In the genomic region with DNA sequence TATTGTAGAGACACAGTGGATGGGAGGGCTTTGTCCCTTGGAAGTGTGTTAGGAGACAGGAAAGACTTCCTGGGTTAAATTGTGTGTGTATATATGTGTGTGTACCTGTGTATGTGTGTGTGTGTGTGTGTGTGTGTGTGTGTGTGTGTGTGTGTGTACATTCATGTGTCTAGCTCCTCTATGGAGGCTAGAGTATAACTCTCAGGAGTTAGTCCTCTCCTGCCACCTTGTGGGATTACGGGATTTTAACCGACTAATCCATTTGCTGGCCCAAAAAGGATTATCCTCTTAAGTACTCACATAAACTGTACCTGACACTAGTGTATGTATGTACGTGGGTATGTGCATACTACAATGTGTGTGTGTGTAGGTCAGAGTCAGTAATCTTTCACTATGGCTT, we compare ENCODE assay signal across 8 mouse cellular contexts.
DNase-seq lines count a peak whose midpoint lies in the region; ATAC-seq lines count a peak whose summit lies in the region.
"Had no signal": no experiment of that assay in that cellular context is flagged by ENCODE, and none has a peak within 500 bp of the region (broad histone marks: within the 10 kb centered on the region; RNA-seq: fewer than 3 reads in every experiment).

No protein-coding gene starts in this region.

- 64% methylated on average over 3 of the region's 3 CpGs for WGBS in intestine, embryonic 16.5 days
- WGBS in midbrain, embryonic 16.5 days, result 39% methylated on average over 3 of the region's 3 CpGs

- H3K9me3 ChIP-seq in intestine, embryonic 16.5 days (ENCODE audit: control insufficient read depth, low read length), result no peaks in the 10 kb centered on the region
- H3K9me3 ChIP-seq in midbrain, embryonic 16.5 days (replicated peaks; ENCODE audit: control insufficient read depth, low read length, poor library complexity, severe bottlenecking), result no peaks in the 10 kb centered on the region
- H3K9me3 ChIP-seq: limb, embryonic 15.5 days had no signal

- H3K4me1 ChIP-seq in intestine, embryonic 16.5 days (ENCODE audit: control insufficient read depth, insufficient read depth, low read length), result no peaks in the 10 kb centered on the region
- no peaks in the 10 kb centered on the region for H3K4me1 ChIP-seq in midbrain, embryonic 16.5 days (ENCODE audit: control insufficient read depth, insufficient read depth, low read length)
- H3K4me1 ChIP-seq: limb, embryonic 15.5 days had no signal

- ATAC-seq in intestine, embryonic 16.5 days, result peak; percentile 47; the same call in 1 of the 2 replicates
- ATAC-seq in midbrain, embryonic 16.5 days, result 0 out of 2 replicates have a peak, but pooled peaks have one; percentile 17

- intact Hi-C loops in left cerebral cortex, postnatal 25 days (cut with DNase I), result loop anchor here (5.0 kb wide), 1 partner anchor 202 kb away; no protein-coding TSS in a partner anchor
- intact Hi-C loops in left cerebral cortex, postnatal 10 days (cut with DNase I), result loop anchor here (10.0 kb wide), 1 partner anchor 194 kb away; no protein-coding TSS in a partner anchor

- 0 out of 2 replicates have a peak, but pooled peaks cover 4% of the 10 kb centered on the region for H3K36me3 ChIP-seq in intestine, embryonic 16.5 days (ENCODE audit: control insufficient read depth, insufficient read depth, low read length)
- H3K36me3 ChIP-seq in midbrain, embryonic 16.5 days (ENCODE audit: control insufficient read depth, insufficient read depth, low read length), result peaks cover 30% of the 10 kb centered on the region
- H3K36me3 ChIP-seq: limb, embryonic 15.5 days had no signal

- H3K27me3 ChIP-seq in intestine, embryonic 16.5 days (replicated peaks; ENCODE audit: control insufficient read depth, insufficient read depth, low read length), result no peaks in the 10 kb centered on the region
- no peaks in the 10 kb centered on the region for H3K27me3 ChIP-seq in midbrain, embryonic 16.5 days (ENCODE audit: control insufficient read depth, insufficient read depth, low read depth, low read length)
- H3K27me3 ChIP-seq: limb, embryonic 15.5 days had no signal

- H3K27ac ChIP-seq in intestine, embryonic 16.5 days (ENCODE audit: low read length), result no peak overlapping the region
- no peak overlapping the region for H3K27ac ChIP-seq in midbrain, embryonic 16.5 days (ENCODE audit: low read length)
- H3K27ac ChIP-seq: limb, embryonic 15.5 days had no signal

- H3K9ac ChIP-seq in intestine, embryonic 16.5 days (ENCODE audit: low read depth, low read length), result no peak overlapping the region
- no peak overlapping the region for H3K9ac ChIP-seq in midbrain, embryonic 16.5 days (ENCODE audit: low read depth, low read length)
- H3K9ac ChIP-seq: limb, embryonic 15.5 days had no signal

- DNase-seq in left cerebral cortex, postnatal 25 days (ENCODE audit: low spot score in 2 of 2), result peak; percentile 36 to 44
- no peak for DNase-seq in left cerebral cortex, postnatal 10 days (ENCODE audit: extremely low spot score in 1 of 2, low spot score in 2 of 2)
- peak; percentile 68 for DNase-seq in embryo, embryonic 10.5 days (ENCODE audit: low spot score)
- no peak for DNase-seq in urinary bladder, postnatal 10 days (ENCODE audit: low spot score)
- DNase-seq in cerebellum, adult 18-20 months, result no peak

- no peak overlapping the region for H3K4me2 ChIP-seq in intestine, embryonic 16.5 days (ENCODE audit: low read depth, low read length)
- no peak overlapping the region for H3K4me2 ChIP-seq in midbrain, embryonic 16.5 days (ENCODE audit: low read length)
- H3K4me2 ChIP-seq: limb, embryonic 15.5 days had no signal

- no peak overlapping the region for H3K4me3 ChIP-seq in intestine, embryonic 16.5 days (ENCODE audit: low read length)
- no peak overlapping the region for H3K4me3 ChIP-seq in midbrain, embryonic 16.5 days (ENCODE audit: low read depth, low read length)
- H3K4me3 ChIP-seq: limb, embryonic 15.5 days had no signal

Comparison
In these comparisons a context has a peak if more than half of its experiments do, and no peak if none do; other contexts are left out.
1. DNase-seq: peak in left cerebral cortex, postnatal 25 days (2 of 2) and embryo, embryonic 10.5 days (single experiment); none in left cerebral cortex, postnatal 10 days (0 of 2), urinary bladder, postnatal 10 days (single experiment) and cerebellum, adult 18-20 months (0 of 2).